Mouse (Mus musculus) MEL (cell line): ENCODE data around the gene Arap1.

Source experiments
- ETS1 ChIP-seq: IDR thresholded peaks from 2 replicates; pipeline ENCODE4 v1.6.1; 2012; ENCODE audit warnings: low read depth, mild to moderate bottlenecking, inconsistent platforms, low read length, improper control_type of control experiment, moderate library complexity
- GATA1 ChIP-seq: IDR thresholded peaks from 2 replicates; pipeline ENCODE4 v1.6.1; 2011; ENCODE audit warnings: low read depth, low read length, improper control_type of control experiment
- KAT2A ChIP-seq: conservative IDR thresholded peaks from 2 replicates; pipeline ENCODE4 v1.6.1; 2012; ENCODE audit warnings: low read depth, low read length, improper control_type of control experiment, inconsistent platforms
- RAD21 ChIP-seq: IDR thresholded peaks from 2 replicates; pipeline ENCODE4 v1.6.1; 2011; ENCODE audit warnings: mild to moderate bottlenecking, low read depth, low read length, improper control_type of control experiment
- UBTF ChIP-seq: IDR thresholded peaks from 2 replicates; pipeline ENCODE4 v1.6.1; 2012; ENCODE audit warnings: low read depth, mild to moderate bottlenecking, inconsistent platforms, low read length, improper control_type of control experiment, moderate library complexity, borderline replicate concordance; ENCODE audit not compliant: insufficient read depth
- ZNF384 ChIP-seq: IDR thresholded peaks from 2 replicates; pipeline ENCODE4 v1.6.1; 2012; ENCODE audit warnings: low read depth, mild to moderate bottlenecking, inconsistent platforms, low read length, improper control_type of control experiment

DNA sequence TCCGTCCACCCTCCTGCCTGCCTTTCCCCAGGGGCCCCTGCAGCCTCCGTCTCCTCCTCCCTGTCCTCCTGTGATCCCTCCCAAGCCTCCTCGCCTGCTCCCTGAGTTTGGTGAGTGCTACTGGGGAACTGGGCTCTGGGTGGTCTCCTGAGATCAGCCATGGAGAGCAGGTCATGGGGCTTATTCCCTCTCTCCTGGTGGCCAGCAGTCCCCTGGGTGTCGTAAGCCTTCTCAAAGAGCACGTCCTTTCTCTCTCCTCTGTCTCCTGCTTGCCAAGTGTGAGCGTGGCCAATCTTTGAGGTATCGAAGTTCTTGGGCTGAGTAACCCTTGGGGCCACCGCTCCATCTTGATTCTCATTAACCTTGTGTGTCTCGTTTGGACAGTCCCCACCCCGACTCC lies 37.1 kb downstream of the Arap1 start:
- no peak for TF ChIP-seq GATA1
- TF ChIP-seq RAD21: no peak
- TF ChIP-seq KAT2A: no peak
- TF ChIP-seq UBTF: no peak
- no peak for TF ChIP-seq ETS1
- TF ChIP-seq ZNF384: no peak
